Mouse (Mus musculus): ENCODE data around the gene Lyz2. TPM values are rescaled to one million over a fixed set of nuclear protein-coding genes. Genes with fewer than 3 reads are reported as not detected.

Lyz2 gene
- total RNA-seq (2012; rRNA removed): 0.13 TPM in 1 of 2 replicates, not detected in the other

- DNase-seq (ENCODE audit: low read depth, low spot score): no peak
- TF ChIP-seq CHD2 (IDR thresholded peaks at IDR 0.05; ENCODE audit: low read depth, low read length) (no peak), ZNF384 (IDR thresholded peaks at IDR 0.05; ENCODE audit: low read depth, low read length) (no peak), MAFK (IDR thresholded peaks at IDR 0.05; ENCODE audit: insufficient read depth, low read depth, low read length) (no peak), ZC3H11A (IDR thresholded peaks at IDR 0.05; ENCODE audit: borderline replicate concordance, low read depth, low read length) (no peak), HCFC1 (IDR thresholded peaks at IDR 0.05; ENCODE audit: borderline replicate concordance, insufficient read depth, low read length) (no peak)
- H3K36me3 ChIP-seq (ENCODE audit: control insufficient read depth, insufficient read depth, low read length, poor library complexity, severe bottlenecking): no peaks in the 10 kb centered on the region
- no peaks in the 10 kb centered on the region for H3K4me1 ChIP-seq (ENCODE audit: control insufficient read depth in 2 of 2, insufficient read depth in 2 of 2, low read length in 2 of 2, poor library complexity in 1 of 2)
- in situ Hi-C loops (cut with MboI; ENCODE audit: low sequenced_read_pairs in 2 of 2, unreplicated experiment in 2 of 2): no loop called here
- no peaks in the 10 kb centered on the region for H3K9me3 ChIP-seq (ENCODE audit: control insufficient read depth, insufficient read depth, low read depth, low read length)
- no peak within 1 kb of the TSS for H3K4me3 ChIP-seq (ENCODE audit: insufficient read depth in 1 of 2, low read depth in 1 of 2, low read length in 2 of 2, poor library complexity in 1 of 2, severe bottlenecking in 1 of 2)
- H3K27ac ChIP-seq (ENCODE audit: insufficient read depth, low read depth, low read length, poor library complexity, severe bottlenecking): no peak within 1 kb of the TSS
- H3K9ac ChIP-seq (ENCODE audit: insufficient read depth, low read depth, low read length, poor library complexity, severe bottlenecking): no peak within 1 kb of the TSS
Measured at GRCm38 (mm10) chr10:117282049-117282448, at the start of gene Lyz2. Gene Lyz2, minus strand, starts transcription at chr10:117282321.

GRCm38 (mm10) chr10:117330521-117330920 lies 48.4 kb upstream of the Lyz2 start:
- Histone ChIP-seq H3K4me1 (ENCODE audit: control insufficient read depth in 2 of 2, insufficient read depth in 2 of 2, low read length in 2 of 2, poor library complexity in 1 of 2) (no peaks in the 10 kb centered on the region; a peak in 1 of 4 replicates), H3K36me3 (ENCODE audit: control insufficient read depth, insufficient read depth, low read length, poor library complexity, severe bottlenecking) (no peaks in the 10 kb centered on the region), H3K4me3 (ENCODE audit: insufficient read depth in 1 of 2, low read depth in 1 of 2, low read length in 2 of 2, poor library complexity in 1 of 2, severe bottlenecking in 1 of 2) (no peak overlapping the region), H3K9ac (ENCODE audit: insufficient read depth, low read depth, low read length, poor library complexity, severe bottlenecking) (no peak overlapping the region), H3K27ac (ENCODE audit: insufficient read depth, low read depth, low read length, poor library complexity, severe bottlenecking) (no peak overlapping the region), H3K9me3 (ENCODE audit: control insufficient read depth, insufficient read depth, low read depth, low read length) (no peaks in the 10 kb centered on the region)
- no peak for DNase-seq (ENCODE audit: low read depth, low spot score)
- TF ChIP-seq MAFK (IDR thresholded peaks at IDR 0.05; ENCODE audit: insufficient read depth, low read depth, low read length) (peak; percentile 69), ZNF384 (IDR thresholded peaks at IDR 0.05; ENCODE audit: low read depth, low read length) (no peak), HCFC1 (IDR thresholded peaks at IDR 0.05; ENCODE audit: borderline replicate concordance, insufficient read depth, low read length) (no peak), ZC3H11A (IDR thresholded peaks at IDR 0.05; ENCODE audit: borderline replicate concordance, low read depth, low read length) (no peak), CHD2 (IDR thresholded peaks at IDR 0.05; ENCODE audit: low read depth, low read length) (no peak)
- in situ Hi-C loops (cut with MboI; ENCODE audit: low sequenced_read_pairs in 2 of 2, unreplicated experiment in 2 of 2): no loop called here

- H3K27ac ChIP-seq (ENCODE audit: insufficient read depth, low read depth, low read length, poor library complexity, severe bottlenecking): no peak overlapping the region
- in situ Hi-C loops (cut with MboI; ENCODE audit: low sequenced_read_pairs in 2 of 2, unreplicated experiment in 2 of 2): no loop called here
Measured at GRCm38 (mm10) chr10:117323782-117324181, 41.7 kb upstream of the Lyz2 start.

GRCm38 (mm10) chr10:117322630-117323029 lies 40.5 kb upstream of the Lyz2 start:
- Histone ChIP-seq H3K9me3 (ENCODE audit: control insufficient read depth, insufficient read depth, low read depth, low read length) (no peaks in the 10 kb centered on the region), H3K27ac (ENCODE audit: insufficient read depth, low read depth, low read length, poor library complexity, severe bottlenecking) (no peak overlapping the region), H3K9ac (ENCODE audit: insufficient read depth, low read depth, low read length, poor library complexity, severe bottlenecking) (no peak overlapping the region), H3K36me3 (ENCODE audit: control insufficient read depth, insufficient read depth, low read length, poor library complexity, severe bottlenecking) (no peaks in the 10 kb centered on the region), H3K4me1 (ENCODE audit: control insufficient read depth in 2 of 2, insufficient read depth in 2 of 2, low read length in 2 of 2, poor library complexity in 1 of 2) (no peaks in the 10 kb centered on the region), H3K4me3 (ENCODE audit: insufficient read depth in 1 of 2, low read depth in 1 of 2, low read length in 2 of 2, poor library complexity in 1 of 2, severe bottlenecking in 1 of 2) (no peak overlapping the region)
- no peak for DNase-seq (ENCODE audit: low read depth, low spot score)
- TF ChIP-seq ZC3H11A (IDR thresholded peaks at IDR 0.05; ENCODE audit: borderline replicate concordance, low read depth, low read length) (no peak), MAFK (IDR thresholded peaks at IDR 0.05; ENCODE audit: insufficient read depth, low read depth, low read length) (peak; percentile 49; the same call in 1 of the 2 replicates), ZNF384 (IDR thresholded peaks at IDR 0.05; ENCODE audit: low read depth, low read length) (no peak)
- in situ Hi-C loops (cut with MboI; ENCODE audit: low sequenced_read_pairs in 2 of 2, unreplicated experiment in 2 of 2): no loop called here

More at GRCm38 (mm10) chr10:117323782-117324181, 41.7 kb upstream of the Lyz2 start:
- no peaks in the 10 kb centered on the region for H3K4me1 ChIP-seq (ENCODE audit: control insufficient read depth in 2 of 2, insufficient read depth in 2 of 2, low read length in 2 of 2, poor library complexity in 1 of 2)
- H3K9me3 ChIP-seq (ENCODE audit: control insufficient read depth, insufficient read depth, low read depth, low read length): no peaks in the 10 kb centered on the region
- no peaks in the 10 kb centered on the region for H3K36me3 ChIP-seq (ENCODE audit: control insufficient read depth, insufficient read depth, low read length, poor library complexity, severe bottlenecking)
- no peak overlapping the region for H3K9ac ChIP-seq (ENCODE audit: insufficient read depth, low read depth, low read length, poor library complexity, severe bottlenecking)
- no peak for DNase-seq (ENCODE audit: low read depth, low spot score)
- H3K4me3 ChIP-seq (ENCODE audit: insufficient read depth in 1 of 2, low read depth in 1 of 2, low read length in 2 of 2, poor library complexity in 1 of 2, severe bottlenecking in 1 of 2): no peak overlapping the region
- TF ChIP-seq MAFK (IDR thresholded peaks at IDR 0.05; ENCODE audit: insufficient read depth, low read depth, low read length) (no peak), ZC3H11A (IDR thresholded peaks at IDR 0.05; ENCODE audit: borderline replicate concordance, low read depth, low read length) (no peak), ZNF384 (IDR thresholded peaks at IDR 0.05; ENCODE audit: low read depth, low read length) (no peak), HCFC1 (IDR thresholded peaks at IDR 0.05; ENCODE audit: borderline replicate concordance, insufficient read depth, low read length) (no peak), CHD2 (IDR thresholded peaks at IDR 0.05; ENCODE audit: low read depth, low read length) (no peak)

- in situ Hi-C loops (cut with MboI; ENCODE audit: low sequenced_read_pairs in 2 of 2, unreplicated experiment in 2 of 2): no loop called here
- Histone ChIP-seq H3K27ac (ENCODE audit: insufficient read depth, low read depth, low read length, poor library complexity, severe bottlenecking) (no peak overlapping the region), H3K4me3 (ENCODE audit: insufficient read depth in 1 of 2, low read depth in 1 of 2, low read length in 2 of 2, poor library complexity in 1 of 2, severe bottlenecking in 1 of 2) (no peak overlapping the region), H3K9ac (ENCODE audit: insufficient read depth, low read depth, low read length, poor library complexity, severe bottlenecking) (no peak overlapping the region), H3K9me3 (ENCODE audit: control insufficient read depth, insufficient read depth, low read depth, low read length) (no peaks in the 10 kb centered on the region), H3K4me1 (ENCODE audit: control insufficient read depth in 2 of 2, insufficient read depth in 2 of 2, low read length in 2 of 2, poor library complexity in 1 of 2) (no peaks in the 10 kb centered on the region), H3K36me3 (ENCODE audit: control insufficient read depth, insufficient read depth, low read length, poor library complexity, severe bottlenecking) (no peaks in the 10 kb centered on the region)
- TF ChIP-seq ZC3H11A (IDR thresholded peaks at IDR 0.05; ENCODE audit: borderline replicate concordance, low read depth, low read length) (no peak), ZNF384 (IDR thresholded peaks at IDR 0.05; ENCODE audit: low read depth, low read length) (no peak), MAFK (IDR thresholded peaks at IDR 0.05; ENCODE audit: insufficient read depth, low read depth, low read length) (no peak), CHD2 (IDR thresholded peaks at IDR 0.05; ENCODE audit: low read depth, low read length) (no peak), HCFC1 (IDR thresholded peaks at IDR 0.05; ENCODE audit: borderline replicate concordance, insufficient read depth, low read length) (no peak)
- DNase-seq (ENCODE audit: low read depth, low spot score): no peak
Measured at GRCm38 (mm10) chr10:117320571-117320981, 38.5 kb upstream of the Lyz2 start.
